Mouse (Mus musculus): ENCODE results near the gene Jund. TPM values are rescaled to one million over a fixed set of nuclear protein-coding genes. Genes with fewer than 3 reads are reported as not detected.

Gene Jund
- total RNA-seq, 2 experiments from 2014 or later, result 60.6 to 77.9 TPM

- intact Hi-C loops (cut with DNase I), result loop anchor here (1.0 kb wide), 1 partner anchor 27 kb away; no protein-coding TSS in a partner anchor
- DNase-seq, result peak; percentile 94 to 99
These were observed 25.5 kb upstream of the Jund start, which contains the start of gene Lsm4 for GRCm38 (mm10) chr8:70673079-70673856. Gene Lsm4, plus strand, starts transcription at chr8:70673248.

DNA sequence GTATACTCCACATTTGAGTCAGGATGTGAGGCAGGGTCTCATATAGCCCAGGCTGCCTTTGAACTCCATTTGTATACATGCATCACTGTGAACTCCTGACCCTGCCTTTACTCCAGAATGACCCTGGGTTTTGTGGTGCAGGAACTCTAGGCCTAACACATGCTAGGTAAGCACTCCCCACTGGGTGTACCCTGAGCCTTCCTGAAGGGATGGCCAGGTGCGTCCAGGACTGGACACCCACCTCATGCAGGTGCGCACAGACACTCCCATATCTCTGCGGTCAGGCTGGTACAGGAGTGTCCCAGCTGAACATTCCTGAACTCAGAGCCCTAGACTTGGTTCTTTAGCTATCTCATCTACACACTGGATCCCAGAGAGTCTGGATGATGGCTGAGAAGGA is 24.6 kb upstream of the Jund start:
- intact Hi-C loops (cut with DNase I), result no loop called here
- DNase-seq, result no peak

DNA sequence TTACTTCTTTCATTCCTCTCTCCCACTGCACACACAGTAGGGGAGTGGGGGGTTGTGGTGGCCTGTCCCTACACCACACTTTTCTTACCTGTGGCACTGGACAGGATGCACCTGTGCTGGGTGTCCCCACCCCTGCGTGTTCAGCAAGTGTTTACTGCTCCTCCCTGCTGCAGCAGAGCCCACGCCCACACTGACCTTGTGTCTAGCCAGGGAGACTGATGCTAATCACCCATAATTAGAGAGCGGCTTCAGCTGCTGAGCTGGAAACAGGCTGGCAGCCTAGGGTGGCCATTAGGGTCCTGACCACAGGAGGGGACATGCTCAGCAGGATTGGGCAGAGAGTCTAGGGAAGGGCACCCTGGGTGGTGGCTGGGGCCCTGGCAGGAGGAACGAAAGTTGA is 24.0 kb upstream of the Jund start:
- intact Hi-C loops (cut with DNase I), result no loop called here
- no peak for DNase-seq

- intact Hi-C loops (cut with DNase I), result no loop called here
These were observed 23.4 kb upstream of the Jund start for GRCm38 (mm10) chr8:70675336-70675735.

GRCm38 (mm10) chr8:70677451-70678080 is 21.2 kb upstream of the Jund start:
- intact Hi-C loops (cut with DNase I), result no loop called here
- no peak for DNase-seq

More at GRCm38 (mm10) chr8:70675336-70675735, 23.4 kb upstream of the Jund start:
- no peak for DNase-seq

DNA sequence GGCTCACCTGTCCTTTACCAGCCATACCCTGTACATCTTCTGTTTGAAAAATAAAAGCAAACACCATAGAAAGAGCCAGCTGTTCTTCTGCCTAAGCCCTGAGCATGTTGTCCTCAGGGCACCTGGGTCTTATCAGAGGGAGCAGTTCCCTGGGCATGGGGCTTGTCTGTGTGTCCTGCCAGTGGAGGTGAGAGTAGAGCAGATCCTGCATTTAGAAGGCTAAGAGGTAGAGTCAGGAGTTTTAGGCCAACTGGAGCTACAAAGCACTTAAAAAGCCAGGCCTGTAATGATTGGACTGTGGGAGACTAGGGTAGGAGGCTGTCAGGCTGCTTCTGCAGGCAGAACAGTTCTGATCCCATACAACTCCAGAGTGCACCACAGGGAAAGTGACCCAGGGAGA is 20.1 kb upstream of the Jund start:
- intact Hi-C loops (cut with DNase I), result no loop called here
- no peak for DNase-seq

GRCm38 (mm10) chr8:70679404-70679803 is 19.3 kb upstream of the Jund start:
- intact Hi-C loops (cut with DNase I), result no loop called here
- no peak for DNase-seq

GRCm38 (mm10) chr8:70680039-70680438 is 18.7 kb upstream of the Jund start:
- peak in 1 of 2 experiments; percentile 39 for DNase-seq
- intact Hi-C loops (cut with DNase I), result no loop called here

GRCm38 (mm10) chr8:70681410-70681809 is 17.3 kb upstream of the Jund start:
- no peak for DNase-seq
- intact Hi-C loops (cut with DNase I), result no loop called here

DNA sequence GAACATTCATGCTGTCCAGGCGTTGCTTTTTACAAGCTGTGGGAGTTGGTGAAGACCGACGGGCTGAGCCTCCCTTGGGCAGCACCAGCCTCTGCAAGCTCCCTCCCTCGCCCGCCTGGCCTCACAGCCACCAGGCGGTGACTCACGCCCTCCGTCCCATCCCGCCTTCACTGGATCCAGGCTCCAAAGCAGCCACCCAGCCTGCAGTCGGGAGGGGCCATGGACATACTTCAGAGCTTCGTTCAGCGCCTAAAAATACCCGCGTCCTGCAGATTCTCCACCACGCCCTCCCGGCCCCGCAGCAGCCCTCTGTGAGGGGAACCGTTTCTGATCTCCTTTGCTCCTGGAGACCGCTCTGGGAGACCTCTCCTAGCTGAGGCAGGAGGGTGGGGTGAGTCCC is 16.6 kb upstream of the Jund start:
- peak; percentile 75 to 82 for DNase-seq
- intact Hi-C loops (cut with DNase I), result no loop called here

DNA sequence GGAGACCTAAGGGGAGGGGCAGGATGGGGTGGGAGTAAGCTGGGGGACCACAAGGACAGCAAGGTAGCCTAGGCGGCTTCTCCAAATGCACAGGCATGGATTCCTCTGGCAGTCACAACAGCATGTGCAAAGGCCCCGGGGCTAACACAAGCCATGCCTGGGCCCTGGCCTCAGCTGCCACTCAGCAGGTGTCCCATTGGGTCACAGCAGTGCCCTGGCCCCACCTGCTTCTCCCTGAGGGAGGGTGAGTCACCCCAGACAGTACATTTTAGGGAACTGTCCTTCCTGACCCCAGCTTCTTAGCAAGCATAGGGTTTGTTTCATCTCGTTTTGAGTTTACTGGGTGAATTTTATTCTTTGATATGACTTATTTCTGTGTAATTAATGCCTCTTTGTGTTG is 16.1 kb upstream of the Jund start:
- intact Hi-C loops (cut with DNase I), result no loop called here
- no peak for DNase-seq

- intact Hi-C loops (cut with DNase I), result no loop called here
- DNase-seq, result no peak
These were observed 14.5 kb upstream of the Jund start for GRCm38 (mm10) chr8:70684291-70684690.

GRCm38 (mm10) chr8:70687576-70687975 is 11.2 kb upstream of the Jund start:
- intact Hi-C loops (cut with DNase I), result no loop called here
- DNase-seq, result peak in 1 of 2 experiments; percentile 74

DNA sequence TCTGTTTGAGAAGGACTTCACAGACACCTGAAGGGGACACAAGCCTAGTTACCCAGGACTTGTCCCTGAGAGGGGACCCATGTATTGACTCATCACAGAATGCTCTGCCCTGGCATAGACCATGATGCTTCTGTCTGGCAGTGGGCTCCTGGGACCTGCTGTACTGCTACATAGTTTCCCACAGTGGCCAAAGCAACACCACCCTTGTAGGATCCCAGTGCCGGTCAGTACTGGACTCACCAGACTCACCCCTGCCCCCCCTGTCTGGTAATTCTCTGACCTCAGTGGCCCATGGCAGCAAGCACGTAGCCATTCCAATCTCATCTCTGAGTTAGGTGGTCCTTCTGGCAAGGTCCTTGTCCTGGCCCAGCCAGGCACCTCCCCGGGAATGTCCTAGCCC is 10.6 kb upstream of the Jund start:
- intact Hi-C loops (cut with DNase I), result no loop called here
- DNase-seq, result no peak

DNA sequence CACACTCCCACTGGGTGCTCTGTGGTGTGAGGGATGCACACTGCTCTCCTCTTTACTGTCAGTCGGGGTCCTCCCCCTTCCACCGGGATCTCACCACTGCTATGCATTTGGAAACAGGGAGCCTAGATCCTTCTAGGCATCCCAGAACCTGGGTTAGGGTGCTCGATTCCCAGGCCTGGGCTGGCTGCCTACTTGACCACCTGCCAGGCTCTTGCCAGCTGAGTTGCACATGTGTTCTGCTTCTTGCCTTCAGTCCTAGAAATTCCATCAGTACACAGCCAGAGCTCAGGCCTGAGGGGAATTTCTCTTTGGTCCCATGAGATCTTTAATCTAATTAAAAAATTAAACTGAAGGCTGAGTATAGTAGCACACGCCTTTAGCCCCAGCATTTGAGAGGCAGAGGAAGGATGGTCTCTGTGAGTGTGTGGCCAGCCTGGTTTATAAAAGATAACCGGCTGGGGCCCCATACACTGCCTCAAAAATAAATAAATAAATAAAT is 8.8 kb upstream of the Jund start:
- no peak for DNase-seq
- intact Hi-C loops (cut with DNase I), result no loop called here

DNA sequence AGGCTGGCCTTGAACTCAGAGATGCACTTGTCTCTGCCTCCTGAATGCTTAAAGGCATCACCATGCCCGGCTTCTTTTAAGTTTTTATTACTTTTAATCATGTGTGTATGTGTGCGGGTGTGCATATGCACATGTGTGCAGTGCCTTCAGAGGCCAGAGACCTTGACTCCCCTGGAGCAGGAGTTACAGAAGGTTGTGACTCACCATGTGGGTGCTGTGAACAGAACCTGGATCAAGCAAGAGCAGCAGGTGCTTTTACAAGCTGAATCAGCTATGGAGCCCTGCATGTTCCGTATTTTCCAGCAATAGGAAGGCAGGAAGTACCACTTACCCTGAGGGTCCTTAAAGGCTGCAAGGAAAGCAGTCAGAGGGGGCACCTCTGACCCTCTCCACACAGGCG is 7.5 kb upstream of the Jund start:
- no peak for DNase-seq
- intact Hi-C loops (cut with DNase I), result no loop called here

DNA sequence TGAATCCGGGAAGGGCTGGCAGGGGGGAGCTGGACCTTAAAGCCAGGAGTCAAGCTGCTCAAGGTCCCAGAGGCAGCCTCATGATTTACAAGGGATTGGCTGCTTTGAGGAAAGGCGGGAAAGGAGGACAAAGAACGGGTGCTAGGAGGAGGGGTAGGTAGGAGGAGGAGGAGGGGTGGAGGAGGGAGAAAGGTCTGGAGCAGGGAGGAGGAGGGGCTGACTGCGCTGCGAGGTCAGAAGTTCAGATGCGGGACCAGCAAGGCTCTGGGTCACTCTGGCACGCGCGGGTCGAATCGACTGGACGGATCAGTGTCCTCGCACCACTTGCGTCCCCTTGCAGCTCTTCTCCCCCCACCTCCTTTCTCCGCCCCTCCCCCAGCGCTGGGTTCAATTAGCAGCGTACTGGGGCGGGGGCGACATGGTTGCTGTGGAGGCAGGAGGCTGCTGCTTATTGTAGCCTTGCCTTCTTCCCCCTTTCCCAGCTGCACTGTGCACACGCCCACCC is 7.0 kb upstream of the Jund start:
- intact Hi-C loops (cut with DNase I), result no loop called here
- DNase-seq, result no peak

- DNase-seq, result no peak
- intact Hi-C loops (cut with DNase I), result no loop called here
These were observed 5.1 kb upstream of the Jund start for GRCm38 (mm10) chr8:70693636-70694035.

DNA sequence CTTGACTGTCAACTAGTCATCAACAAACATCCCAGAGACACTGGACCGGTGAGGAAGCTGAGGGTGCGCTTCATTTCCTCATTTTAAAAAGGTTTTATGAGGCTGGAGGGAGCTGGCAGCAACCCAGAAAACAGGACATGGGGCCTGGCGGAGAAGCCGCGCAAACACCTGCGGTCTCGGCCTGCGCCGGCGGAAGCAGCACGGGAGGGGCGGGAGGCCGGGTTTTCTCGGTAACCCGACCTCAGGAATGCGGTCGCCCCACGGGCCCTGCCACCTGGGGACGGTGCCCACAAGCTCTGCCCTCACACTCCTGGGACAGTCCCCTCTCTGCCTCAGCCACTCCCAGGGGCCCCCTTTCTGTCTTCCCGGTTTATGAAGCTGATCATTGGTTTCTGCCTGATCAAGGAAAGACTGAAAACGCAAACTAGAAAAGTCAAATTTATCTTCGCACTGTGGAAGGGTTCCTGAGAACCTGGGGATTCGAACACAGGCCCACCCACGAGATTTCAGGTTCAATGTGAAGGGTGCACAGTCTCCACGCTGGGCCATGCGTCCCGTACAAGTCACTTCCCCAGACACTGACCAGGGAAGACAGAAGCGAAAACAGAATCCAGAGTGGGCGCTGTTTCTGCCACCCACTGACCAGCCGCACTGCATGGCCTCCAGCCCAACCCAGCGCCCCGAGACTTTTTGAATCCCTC is 3.3 kb upstream of the Jund start:
- intact Hi-C loops (cut with DNase I), result no loop called here
- DNase-seq, result peak in 1 of 2 experiments; percentile 30

- intact Hi-C loops (cut with DNase I), result no loop called here
- DNase-seq, result peak in 1 of 2 experiments; percentile 70
These were observed 2.5 kb upstream of the Jund start for GRCm38 (mm10) chr8:70696019-70696885.
